ENCODE assay signal across 11 mouse cellular contexts in the genomic region with DNA sequence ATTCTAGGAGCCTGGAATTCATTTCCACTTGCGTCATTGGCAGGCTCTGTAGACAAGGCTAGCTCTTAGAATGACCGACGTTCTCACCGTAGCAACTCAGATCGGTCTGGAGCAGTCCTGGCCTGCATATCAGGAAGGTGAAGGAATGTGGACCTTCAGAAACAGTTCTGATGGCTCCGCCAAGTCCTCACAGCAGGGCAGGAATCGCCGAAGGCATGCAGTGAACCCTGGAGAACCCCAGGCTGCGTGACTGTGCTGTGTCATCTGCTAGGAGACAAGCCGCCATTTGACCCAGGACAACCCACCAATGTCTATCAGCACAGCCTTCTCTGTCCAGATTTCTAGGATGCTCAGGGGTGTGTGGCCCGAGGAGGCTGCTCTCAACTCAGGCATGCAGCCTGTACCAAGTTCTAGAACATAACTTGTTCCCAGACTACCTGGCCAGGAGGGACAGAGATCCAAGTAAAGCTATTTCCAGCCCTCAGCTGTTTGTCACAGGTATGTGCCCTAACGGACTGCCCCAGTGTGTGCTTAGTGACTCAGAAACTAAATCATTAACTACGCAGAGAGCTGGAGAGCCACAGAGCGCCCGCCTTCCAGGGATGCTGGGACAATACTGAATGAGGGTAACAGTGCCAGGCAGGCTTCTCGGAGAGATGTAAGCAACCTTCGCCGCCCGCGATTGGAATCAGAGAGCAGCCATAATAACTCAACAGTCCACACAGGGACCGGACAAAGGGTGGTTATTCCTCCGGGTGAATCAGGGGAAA. TPM values are rescaled to one million over a fixed set of nuclear protein-coding genes. Genes with fewer than 3 reads are reported as not detected.
DNase-seq lines count a peak whose midpoint lies in the region; ATAC-seq lines count a peak whose summit lies in the region.
"Had no signal": no experiment of that assay in that cellular context is flagged by ENCODE, and none has a peak within 500 bp of the region (broad histone marks: within the 10 kb centered on the region; RNA-seq: fewer than 3 reads in every experiment).

No protein-coding gene starts in this region.

- H3K27ac ChIP-seq in kidney, embryonic 14.5 days (ENCODE audit: low read depth, low read length) = peak overlapping the region; percentile 14; the same call in 1 of the 2 replicates
- H3K27ac ChIP-seq in liver, embryonic 16.5 days (ENCODE audit: low read length) = peak overlapping the region; percentile 83
- peak overlapping the region; percentile 68 for H3K27ac ChIP-seq in stomach, embryonic 16.5 days (ENCODE audit: low read length)
- H3K27ac ChIP-seq in hindbrain, embryonic 10.5 days = no peak overlapping the region; the same call in 1 of the 2 replicates
- H3K27ac ChIP-seq: forebrain, embryonic 15.5 days; hindbrain, embryonic 14.5 days; midbrain, embryonic 15.5 days had no signal

- H3K27me3 ChIP-seq in kidney, embryonic 14.5 days (ENCODE audit: control insufficient read depth, insufficient read depth, low read length) = no peaks in the 10 kb centered on the region
- H3K27me3 ChIP-seq in liver, embryonic 16.5 days (ENCODE audit: control insufficient read depth, insufficient read depth, low read depth, low read length) = no peaks in the 10 kb centered on the region
- no peaks in the 10 kb centered on the region for H3K27me3 ChIP-seq in stomach, embryonic 16.5 days (ENCODE audit: control insufficient read depth, insufficient read depth, low read length)
- no peaks in the 10 kb centered on the region for H3K27me3 ChIP-seq in hindbrain, embryonic 10.5 days (ENCODE audit: insufficient read depth, poor library complexity, severe bottlenecking)
- H3K27me3 ChIP-seq: forebrain, embryonic 15.5 days; midbrain, embryonic 15.5 days had no signal

- DNase-seq in fibroblast of lung, adult 2 months (ENCODE audit: low read depth) = peak; percentile 62
- no peak for DNase-seq in hindbrain, embryonic 10.5 days (ENCODE audit: low spot score)
- DNase-seq in frontal cortex, postnatal 10 days (ENCODE audit: low spot score in 2 of 2) = no peak
- DNase-seq in cerebellum, adult 18-20 months = no peak
- DNase-seq: heart, adult 18-20 months had no signal

- 70% methylated on average over 22 of the region's 22 CpGs for WGBS in kidney, embryonic 14.5 days
- WGBS in liver, embryonic 16.5 days (ENCODE audit: insufficient replicate concordance) = 62% methylated on average over 22 of the region's 22 CpGs
- 67% methylated on average over 22 of the region's 22 CpGs for WGBS in stomach, embryonic 16.5 days
- WGBS in hindbrain, embryonic 10.5 days = 84% methylated on average over 22 of the region's 22 CpGs

- ATAC-seq in kidney, embryonic 14.5 days (ENCODE audit: low FRiP score, low TSS enrichment) = peak; percentile 51
- ATAC-seq in liver, embryonic 16.5 days (ENCODE audit: low read depth) = peak; percentile 87
- peak; percentile 90 for ATAC-seq in stomach, embryonic 16.5 days (ENCODE audit: insufficient read depth, low FRiP score)
- ATAC-seq: forebrain, embryonic 15.5 days; midbrain, embryonic 15.5 days had no signal

- H3K9me3 ChIP-seq in kidney, embryonic 14.5 days (ENCODE audit: control insufficient read depth, low read length) = no peaks in the 10 kb centered on the region
- H3K9me3 ChIP-seq in liver, embryonic 16.5 days (replicated peaks; ENCODE audit: control insufficient read depth, low read length) = no peaks in the 10 kb centered on the region
- no peaks in the 10 kb centered on the region for H3K9me3 ChIP-seq in stomach, embryonic 16.5 days (replicated peaks; ENCODE audit: control insufficient read depth, low read length)
- no peaks in the 10 kb centered on the region for H3K9me3 ChIP-seq in hindbrain, embryonic 10.5 days
- H3K9me3 ChIP-seq: forebrain, embryonic 15.5 days; midbrain, embryonic 15.5 days had no signal

- no peak overlapping the region for H3K4me3 ChIP-seq in kidney, embryonic 14.5 days (ENCODE audit: low read length)
- H3K4me3 ChIP-seq in liver, embryonic 16.5 days (ENCODE audit: low read depth, low read length) = no peak overlapping the region
- H3K4me3 ChIP-seq in stomach, embryonic 16.5 days (replicated peaks; ENCODE audit: low read length) = no peak overlapping the region
- H3K4me3 ChIP-seq in hindbrain, embryonic 10.5 days = no peak overlapping the region
- H3K4me3 ChIP-seq: forebrain, embryonic 15.5 days; midbrain, embryonic 15.5 days had no signal

- H3K4me1 ChIP-seq in kidney, embryonic 14.5 days (ENCODE audit: control insufficient read depth, insufficient read depth, low read length) = no peaks in the 10 kb centered on the region
- peaks cover 3% of the 10 kb centered on the region for H3K4me1 ChIP-seq in liver, embryonic 16.5 days (ENCODE audit: control insufficient read depth, low read depth, low read length)
- peaks cover 9% of the 10 kb centered on the region; the same call in 1 of the 2 replicates for H3K4me1 ChIP-seq in stomach, embryonic 16.5 days (ENCODE audit: control insufficient read depth, insufficient read depth, low read length)
- H3K4me1 ChIP-seq in hindbrain, embryonic 10.5 days (replicated peaks) = peaks cover 12% of the 10 kb centered on the region

- H3K9ac ChIP-seq in kidney, embryonic 14.5 days (ENCODE audit: low read depth, low read length) = no peak overlapping the region
- H3K9ac ChIP-seq in liver, embryonic 16.5 days (ENCODE audit: low read depth, low read length) = no peak overlapping the region
- H3K9ac ChIP-seq in stomach, embryonic 16.5 days (ENCODE audit: low read length) = no peak overlapping the region
- H3K9ac ChIP-seq: forebrain, embryonic 15.5 days; hindbrain, embryonic 14.5 days; midbrain, embryonic 15.5 days had no signal

- H3K4me2 ChIP-seq in kidney, embryonic 14.5 days (replicated peaks; ENCODE audit: low read depth, low read length) = no peak overlapping the region
- no peak overlapping the region; the same call in 1 of the 2 replicates for H3K4me2 ChIP-seq in liver, embryonic 16.5 days (ENCODE audit: low read depth, low read length)
- no peak overlapping the region for H3K4me2 ChIP-seq in stomach, embryonic 16.5 days (ENCODE audit: low read depth, low read length)
- H3K4me2 ChIP-seq: forebrain, embryonic 15.5 days; hindbrain, embryonic 14.5 days; midbrain, embryonic 15.5 days had no signal

- H3K36me3 ChIP-seq in kidney, embryonic 14.5 days (ENCODE audit: control insufficient read depth, insufficient read depth, low read length) = peaks cover 8% of the 10 kb centered on the region; the same call in 1 of the 2 replicates
- H3K36me3 ChIP-seq in liver, embryonic 16.5 days (ENCODE audit: control insufficient read depth, insufficient read depth) = no peaks in the 10 kb centered on the region
- H3K36me3 ChIP-seq in stomach, embryonic 16.5 days (ENCODE audit: control insufficient read depth, insufficient read depth, low read length) = no peaks in the 10 kb centered on the region
- peaks cover 11% of the 10 kb centered on the region for H3K36me3 ChIP-seq in hindbrain, embryonic 10.5 days
- H3K36me3 ChIP-seq: midbrain, embryonic 15.5 days had no signal

RNA-seq across cellular contexts. Expression of a gene that starts 23.8 kb away (rescaled TPM):
- polyA plus RNA-seq in kidney, embryonic 14.5 days (2014; fragmentation: Nextera tagmentation; extraction: Ambion mirVana) = 9.7 and 22.0 TPM in 2 replicates
- polyA plus RNA-seq in liver, embryonic 16.5 days (2015; fragmentation: Nextera tagmentation; extraction: Ambion mirVana) = 2.3 and 2.7 TPM in 2 replicates
- 8.3 TPM in 2 replicates for polyA plus RNA-seq in stomach, embryonic 16.5 days (2015; fragmentation: Nextera tagmentation; extraction: Ambion mirVana)
- polyA plus RNA-seq in hindbrain, embryonic 10.5 days (2016; fragmentation: Nextera tagmentation; extraction: Ambion mirVana) = 6.2 and 8.1 TPM in 2 replicates
